Mouse (Mus musculus): Measurements from ENCODE around the gene Emilin3.

Emilin3 gene

DNA sequence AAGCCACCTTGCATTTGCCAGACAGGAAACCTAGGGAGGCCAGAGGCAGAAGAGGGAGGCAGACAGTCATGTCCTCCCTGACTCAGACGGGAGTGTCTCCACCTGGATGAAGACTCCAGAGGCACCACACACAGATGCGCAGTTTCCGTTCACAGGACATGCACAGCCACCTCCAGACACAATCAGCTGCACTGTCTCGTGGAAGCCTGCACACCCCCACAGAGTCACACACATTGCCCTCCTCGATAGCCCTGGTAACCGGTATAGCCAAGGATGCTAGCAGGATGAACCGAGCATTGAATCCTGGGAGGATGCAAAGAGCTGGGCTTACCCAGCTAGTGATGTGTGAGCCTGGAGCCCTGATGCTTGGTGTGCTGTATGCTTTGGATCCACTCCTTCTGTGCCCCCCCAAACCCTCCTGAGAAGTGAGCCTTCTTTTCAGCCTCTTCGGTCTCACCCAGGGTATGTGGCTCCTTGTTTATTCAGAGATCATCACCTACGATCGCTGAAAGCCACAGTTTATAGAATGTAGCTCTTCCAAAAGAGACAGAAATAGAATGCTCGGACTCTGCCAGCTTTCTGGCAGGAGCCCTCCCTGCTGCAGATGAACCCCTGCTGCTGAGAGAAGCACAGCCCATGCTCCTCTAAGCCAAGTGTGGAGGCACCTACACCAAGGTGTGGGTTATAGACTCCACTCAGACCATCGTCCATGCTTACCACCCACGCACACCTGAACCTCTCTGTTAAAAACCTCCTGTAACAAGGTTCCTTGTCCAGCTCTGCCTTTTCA lies 3.9 kb upstream of the Emilin3 start:
- peak; percentile 72 to 73 for DNase-seq

DNA sequence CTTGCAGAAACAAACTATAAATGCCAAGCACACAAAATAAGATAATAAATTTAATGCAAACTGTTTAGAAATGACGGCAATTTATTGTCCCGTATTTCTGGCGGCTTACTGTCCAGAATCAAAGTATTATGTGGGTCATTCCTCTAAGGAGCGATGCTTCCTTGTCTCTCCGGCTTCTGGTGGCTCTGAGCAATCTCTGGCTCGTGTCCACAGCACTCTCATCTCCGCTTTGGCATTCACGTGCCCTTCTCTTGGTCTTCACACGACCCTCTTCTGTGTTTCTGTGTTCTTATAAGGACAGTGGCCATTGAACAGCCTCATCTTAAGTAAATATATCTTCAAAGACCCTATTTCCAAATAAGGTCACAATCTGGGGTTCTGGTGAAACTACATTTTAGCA lies 2.5 kb upstream of the Emilin3 start:
- DNase-seq, result peak in 1 of 2 experiments; percentile 33

DNA sequence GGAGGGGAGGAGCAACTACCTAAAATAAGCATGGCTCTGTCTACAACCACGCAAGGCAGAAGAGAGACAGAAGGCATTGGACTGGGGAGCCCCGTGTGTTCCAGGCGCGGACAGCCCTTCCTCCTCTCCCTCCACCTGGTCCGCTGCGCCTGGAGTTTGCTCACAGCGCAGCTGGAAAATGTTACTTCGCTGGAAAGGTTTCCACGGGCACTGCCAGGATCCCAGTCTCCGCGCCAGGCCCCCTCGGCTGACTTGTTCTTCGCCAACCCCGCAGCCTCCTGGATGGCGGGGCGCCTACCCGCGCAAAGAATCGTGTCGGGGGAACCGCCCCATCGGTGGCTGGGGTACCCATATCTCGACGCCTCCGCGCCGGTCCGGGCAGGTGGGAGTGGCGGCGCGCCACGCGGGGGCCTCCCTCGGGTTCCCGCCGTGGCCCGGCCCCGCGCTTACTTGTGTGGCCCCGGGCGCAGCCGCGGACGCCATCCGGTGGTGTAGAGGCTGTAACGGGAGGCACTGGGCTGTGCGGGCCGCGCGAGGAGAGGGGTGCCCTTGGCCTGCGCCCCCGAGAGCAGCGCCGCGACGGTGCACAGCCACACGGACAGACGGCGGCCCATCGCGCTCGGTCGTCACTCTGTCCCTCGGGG lies 448 bp downstream of the Emilin3 start:
- DNase-seq, result peak; percentile 54 to 64

DNA sequence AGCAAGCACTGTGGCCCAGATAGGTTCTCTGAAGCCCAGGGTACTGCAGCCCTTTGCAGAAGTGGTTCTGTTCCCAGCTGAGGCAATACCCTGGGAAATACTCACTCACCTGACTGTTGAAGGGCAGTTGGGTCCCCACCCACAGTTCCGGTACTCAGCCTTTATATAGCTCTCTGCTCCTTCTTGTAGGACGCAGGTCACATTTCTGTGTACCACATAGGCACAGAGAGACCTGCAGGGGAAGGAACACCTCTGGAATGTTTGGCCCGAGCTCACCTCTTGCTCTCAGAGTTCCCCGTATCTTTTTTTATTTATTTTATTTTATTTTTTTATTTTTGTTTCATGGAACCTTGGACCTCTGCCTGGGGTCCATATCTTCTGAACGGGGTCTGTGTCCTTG lies 1.5 kb downstream of the Emilin3 start:
- no peak for DNase-seq

DNA sequence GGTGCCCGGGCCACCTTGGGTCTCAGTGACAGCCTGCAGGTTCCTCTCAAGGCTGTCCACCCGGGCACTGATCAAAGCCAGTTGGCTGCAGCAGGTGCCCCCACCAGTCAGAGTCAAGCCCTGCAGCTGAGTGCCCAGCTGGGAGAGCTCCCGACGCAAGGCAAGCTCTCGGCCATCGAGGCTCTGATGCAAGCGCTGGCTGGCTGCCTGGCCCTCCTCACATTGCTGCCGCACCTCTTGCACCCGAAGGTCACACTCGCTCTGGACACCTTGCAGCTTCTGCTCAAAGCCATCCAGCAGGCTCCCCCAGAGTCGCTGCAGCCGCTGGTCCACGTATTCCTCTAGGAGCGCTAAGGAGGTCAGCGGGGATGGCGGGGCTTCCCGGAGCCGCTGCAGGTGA lies 3.5 kb downstream of the Emilin3 start:
- DNase-seq, result peak in 1 of 2 experiments; percentile 44

DNA sequence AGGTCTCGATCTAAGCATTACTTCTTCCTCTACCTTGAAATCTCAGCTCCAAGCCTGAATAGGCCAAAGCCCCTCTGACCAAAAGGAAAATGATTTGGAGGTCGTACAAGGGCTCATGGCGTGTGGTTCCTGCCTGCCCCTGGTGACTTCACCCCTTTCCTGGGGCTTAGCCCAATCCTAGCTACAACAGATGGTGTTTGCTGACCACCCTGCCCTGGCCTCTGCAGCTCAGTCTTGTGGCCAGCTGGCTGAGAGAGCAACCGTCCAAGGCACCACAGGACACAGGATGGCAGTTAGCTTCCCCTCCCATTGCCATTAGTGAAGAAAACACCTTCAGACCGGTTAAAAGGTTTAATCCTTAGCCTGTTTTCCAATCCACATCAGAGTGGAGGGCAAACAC lies 6.0 kb downstream of the Emilin3 start:
- DNase-seq, result peak; percentile 86 to 87

DNA sequence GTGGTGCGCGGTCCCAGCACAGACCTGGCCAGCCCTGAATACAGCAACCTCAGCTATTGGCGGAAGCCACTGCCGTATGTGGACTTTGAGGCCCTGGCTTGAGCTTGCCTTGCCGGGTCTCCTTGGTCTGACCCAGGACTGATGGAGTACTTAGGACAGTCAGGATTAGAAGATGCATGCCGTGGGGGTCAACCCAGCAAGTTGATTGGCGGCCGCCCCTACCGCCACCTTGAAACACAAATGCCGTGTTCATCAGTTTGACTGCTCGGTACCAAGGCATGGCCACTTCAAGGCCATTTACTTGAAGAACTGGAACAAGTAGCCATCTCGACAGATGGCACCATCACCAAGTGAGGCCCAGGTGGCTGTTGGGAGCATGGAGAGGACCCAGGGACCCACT lies 6.8 kb downstream of the Emilin3 start:
- peak; percentile 38 to 50 for DNase-seq

DNA sequence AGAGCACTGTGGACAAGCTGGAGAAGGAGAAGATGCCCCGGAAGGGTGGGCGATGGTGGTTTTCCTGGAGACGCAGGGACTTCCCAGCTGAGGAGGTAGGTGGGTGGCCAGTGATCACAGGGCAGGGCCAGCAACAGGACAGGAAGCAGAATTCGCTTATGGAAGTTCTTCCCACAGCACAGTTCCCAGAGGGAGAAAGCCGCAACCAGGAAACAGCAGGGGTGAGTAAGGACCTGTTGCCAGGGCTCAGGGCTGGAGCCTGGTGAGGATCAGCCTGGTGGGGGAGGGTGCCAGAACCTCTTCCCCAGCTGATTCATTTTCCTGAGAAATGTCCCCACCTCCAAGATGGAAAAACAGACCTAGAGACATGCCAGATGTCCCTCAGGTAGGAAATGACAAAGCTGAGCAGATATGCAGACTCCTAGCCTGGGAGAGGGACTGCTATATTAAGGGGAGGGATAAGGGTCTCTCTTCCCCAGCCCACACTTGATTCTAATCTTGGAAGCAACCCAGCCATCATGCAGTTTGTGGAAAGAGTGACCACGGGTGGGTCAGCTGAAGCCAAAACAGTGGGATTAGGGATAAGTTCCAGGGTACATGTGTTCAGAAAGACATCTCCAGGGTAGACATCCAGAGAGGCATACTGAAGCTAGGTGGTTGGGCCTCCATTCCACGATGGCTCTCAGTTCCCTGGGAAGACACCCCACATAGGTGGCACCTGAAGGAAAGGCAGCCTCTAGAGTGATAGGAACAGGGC lies 10.3 kb downstream of the Emilin3 start:
- peak in 1 of 2 experiments; percentile 23 for DNase-seq

DNA sequence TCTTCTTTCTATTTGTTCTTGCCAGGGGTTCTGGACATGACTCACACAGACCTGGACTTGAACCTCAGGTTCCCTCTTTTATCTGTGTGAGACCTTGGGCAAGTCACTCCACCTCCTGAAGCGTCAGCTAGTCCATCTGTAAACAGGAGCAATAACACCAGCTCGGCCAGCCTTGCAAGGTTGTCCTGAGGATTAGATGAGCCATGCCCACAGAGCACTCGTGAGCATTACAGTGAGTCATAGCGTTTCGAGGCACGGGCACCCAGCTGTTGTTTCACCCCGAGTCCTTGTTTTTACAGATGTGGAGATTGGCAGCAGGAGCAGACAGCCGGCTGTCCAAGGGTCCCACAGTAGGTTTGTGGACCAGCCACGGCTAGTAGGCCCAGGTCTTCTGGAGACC lies 20.4 kb downstream of the Emilin3 start:
- DNase-seq, result no peak

DNA sequence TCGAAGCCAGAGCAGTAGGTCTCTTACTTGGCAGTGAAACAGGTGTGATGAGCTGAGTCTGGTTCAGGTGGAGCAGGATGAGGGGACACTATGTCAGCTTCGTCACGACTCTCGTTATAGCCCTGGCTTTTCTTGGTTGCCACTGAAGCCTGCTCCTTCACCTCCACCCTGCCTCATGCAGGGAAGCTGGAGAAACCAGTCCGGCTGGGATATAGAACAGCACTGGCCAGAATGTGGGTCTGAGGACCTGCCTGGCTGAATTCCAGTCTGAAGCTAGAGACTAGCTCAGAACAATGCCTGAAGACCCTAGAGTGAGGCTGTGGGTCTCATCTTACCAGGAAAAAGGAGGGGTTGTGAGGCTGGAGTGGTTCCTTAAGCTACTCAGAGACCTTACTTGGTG lies 21.1 kb downstream of the Emilin3 start:
- DNase-seq, result no peak

DNA sequence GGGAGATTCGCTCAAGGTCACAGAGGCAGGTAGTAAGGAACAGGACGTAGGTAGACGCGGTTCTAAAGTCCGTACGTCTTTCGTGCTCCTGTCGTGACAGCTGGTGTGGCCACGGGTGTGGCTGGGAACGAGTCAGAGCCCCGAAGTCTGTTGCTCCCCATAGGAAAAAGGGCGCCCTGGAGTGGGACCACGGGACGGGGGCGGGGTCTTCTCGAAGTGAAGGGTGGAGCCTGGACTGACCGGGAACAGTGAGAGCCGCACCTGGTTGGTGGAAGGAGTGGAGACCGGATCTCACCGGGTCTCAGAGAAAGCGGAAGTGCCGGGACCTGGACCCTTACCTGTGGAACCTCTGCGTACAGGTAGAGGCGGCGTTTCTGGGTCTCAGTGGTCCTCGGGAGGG lies 24.3 kb downstream of the Emilin3 start:
- peak; percentile 58 to 73 for DNase-seq

DNA sequence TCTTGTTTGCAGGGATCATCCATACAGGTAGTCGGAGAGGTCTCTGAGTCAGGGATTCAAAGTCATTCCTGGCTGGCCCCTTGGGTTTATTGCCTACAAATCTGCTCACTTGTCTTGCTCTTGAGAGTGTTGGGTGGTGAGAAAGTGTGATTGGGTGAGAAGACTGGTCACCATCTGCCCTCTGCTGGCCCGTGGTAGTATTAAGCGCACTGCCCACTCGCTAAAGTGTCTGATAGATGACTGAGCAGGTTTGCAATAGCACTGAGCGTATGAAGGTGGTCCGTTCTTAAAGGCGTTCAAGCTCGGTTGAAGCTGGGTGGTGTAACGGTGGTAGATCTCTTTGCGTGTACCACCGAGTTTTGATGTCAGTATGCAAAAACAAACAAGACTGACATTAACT lies 24.8 kb downstream of the Emilin3 start:
- DNase-seq, result peak; percentile 92 to 93

DNA sequence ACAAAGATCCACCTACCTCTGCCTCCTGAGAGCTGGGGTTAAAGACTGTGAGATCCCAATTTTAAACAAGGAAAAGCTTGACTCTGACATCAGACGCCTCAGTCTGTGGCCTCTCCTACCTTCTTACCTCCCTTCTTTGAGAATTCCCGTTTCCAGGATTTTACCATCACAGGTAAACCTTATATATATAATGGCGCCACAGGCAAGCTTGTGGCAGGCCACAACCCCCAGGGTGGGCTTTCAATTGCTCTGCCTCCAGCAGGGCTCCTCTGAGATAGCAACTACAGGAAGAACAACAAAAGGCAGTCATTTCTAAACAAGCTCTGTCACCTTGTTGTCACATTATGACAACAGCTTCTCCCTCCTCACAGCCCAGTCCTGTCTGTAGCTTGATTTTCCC lies 25.9 kb downstream of the Emilin3 start:
- DNase-seq, result no peak

DNA sequence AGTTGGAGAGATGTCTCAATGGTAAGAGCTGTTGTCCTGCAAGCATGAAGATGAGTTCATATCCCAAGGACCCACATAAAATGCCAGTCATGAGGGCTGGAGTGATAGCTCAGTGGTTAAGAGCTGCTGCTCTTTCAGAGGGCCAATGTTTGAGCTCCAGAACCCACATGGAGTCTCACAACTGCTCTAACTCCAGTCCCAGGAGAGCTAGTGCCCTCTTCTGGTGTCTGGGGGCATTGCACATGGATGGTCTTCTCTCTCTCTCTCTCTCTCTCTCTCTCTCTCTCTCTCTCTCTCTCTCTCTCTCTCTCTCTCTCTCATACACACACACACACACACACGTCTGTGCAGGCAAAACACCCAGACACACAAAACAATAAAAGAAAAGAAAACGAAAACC lies 27.3 kb downstream of the Emilin3 start:
- peak; percentile 41 to 74 for DNase-seq

DNA sequence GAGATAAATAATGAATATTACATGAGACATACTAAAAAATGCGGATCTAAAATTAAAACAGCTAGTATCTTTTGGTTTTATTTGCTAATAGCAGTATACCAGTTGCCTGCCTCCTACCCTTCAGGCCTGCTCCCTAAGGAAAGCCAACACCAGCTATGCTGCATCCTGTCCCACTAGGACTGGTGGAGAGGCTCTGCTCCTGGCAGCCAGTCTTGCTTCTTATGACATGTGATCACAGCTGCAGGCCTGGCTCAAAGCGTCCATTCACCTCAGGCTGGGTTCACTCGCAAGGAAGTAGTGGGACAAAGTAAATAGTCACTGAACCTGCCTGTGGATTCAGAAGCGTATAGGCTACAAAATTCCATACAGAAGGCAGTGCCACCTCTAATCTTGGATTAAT lies 28.2 kb downstream of the Emilin3 start:
- DNase-seq, result no peak

DNA sequence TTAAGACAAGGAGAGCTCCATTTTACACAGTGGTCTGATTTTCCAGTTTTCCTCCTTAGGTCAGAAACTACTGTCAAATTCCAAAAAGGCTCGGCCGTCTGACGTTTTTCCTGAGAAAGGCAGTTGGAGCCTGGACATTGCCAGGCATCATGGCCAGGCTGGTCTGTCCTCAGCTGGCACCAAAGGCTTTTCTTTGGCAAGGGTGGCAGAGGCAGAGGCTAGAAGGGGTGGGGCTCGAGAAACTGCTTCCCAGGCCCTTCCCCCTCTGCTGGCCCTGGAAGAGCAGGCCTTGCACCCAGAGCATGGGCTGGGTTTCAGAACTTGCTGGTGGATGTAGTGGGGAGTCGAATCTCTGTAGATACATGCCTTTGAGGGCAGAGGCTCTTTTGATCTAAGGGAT lies 29.7 kb downstream of the Emilin3 start:
- DNase-seq, result peak in 1 of 2 experiments; percentile 42

DNA sequence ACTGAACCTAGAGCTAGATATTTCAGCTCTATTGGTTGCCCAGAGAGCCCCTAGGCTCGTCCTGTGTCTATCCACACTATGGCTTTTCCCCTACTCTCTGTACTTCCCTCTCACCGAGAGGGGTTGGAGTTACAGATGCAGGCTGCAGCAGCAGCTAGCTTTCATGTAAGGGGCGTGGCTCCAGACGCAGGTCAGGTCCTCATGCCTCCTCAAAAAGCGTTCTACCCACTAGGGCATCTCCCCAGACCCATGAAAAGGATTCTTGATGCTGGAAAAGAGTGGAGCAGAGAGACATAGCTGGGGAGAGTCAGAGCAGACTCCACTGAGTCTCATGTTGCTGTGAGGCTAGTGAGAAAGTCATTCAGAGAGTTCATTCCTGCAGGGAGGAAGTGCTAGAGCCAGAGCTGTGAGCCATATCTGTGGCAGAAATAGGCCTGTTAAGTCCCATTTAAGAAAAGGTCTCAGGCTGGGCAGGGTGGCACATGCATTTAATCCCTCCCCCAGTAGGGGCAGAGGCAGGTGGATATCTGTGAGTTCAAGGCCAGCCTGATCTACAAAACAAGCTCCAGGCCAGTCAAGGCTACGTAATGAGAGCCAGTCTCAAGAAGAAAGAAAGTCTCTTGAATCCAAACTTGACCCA lies 30.5 kb downstream of the Emilin3 start:
- no peak for DNase-seq

DNA sequence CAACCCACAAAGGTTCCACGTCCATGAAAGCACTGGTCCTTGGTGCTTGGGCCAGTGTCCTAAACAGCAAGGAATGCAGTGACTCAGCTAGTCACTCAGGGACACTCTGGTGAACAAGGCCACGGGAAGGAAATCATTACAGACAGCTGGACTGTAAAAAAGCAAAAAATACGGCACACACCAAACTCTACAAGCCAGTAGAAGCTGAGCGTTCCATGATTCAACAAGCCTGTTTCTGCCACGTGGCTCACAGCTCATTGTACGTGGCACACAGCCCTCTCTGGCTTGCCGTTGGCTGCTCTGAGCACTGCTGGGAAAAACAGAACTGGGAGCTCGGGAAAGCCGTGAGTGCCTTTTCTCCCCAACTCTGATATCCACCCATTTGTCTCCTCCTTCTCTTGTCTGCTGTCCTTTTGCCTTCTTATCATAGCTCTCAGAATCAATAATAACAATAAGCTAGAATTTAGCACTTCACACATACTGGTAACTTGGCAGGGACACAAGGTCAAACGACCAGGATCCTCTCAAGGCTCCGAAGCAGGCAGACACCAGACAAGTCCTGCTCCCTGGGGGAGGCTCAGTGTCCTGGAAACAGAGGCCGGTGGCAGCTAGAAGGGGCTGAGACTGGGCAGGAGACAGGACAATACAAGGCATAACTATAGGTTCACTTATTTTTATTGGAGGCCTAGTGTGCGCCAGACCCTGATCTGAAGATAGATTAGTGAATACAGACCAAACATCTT lies 31.5 kb downstream of the Emilin3 start, which contains the start of gene Lpin3:
Gene Lpin3, plus strand, starts transcription at position 218 of the 743 bp plus-strand sequence.
- DNase-seq, result no peak

DNA sequence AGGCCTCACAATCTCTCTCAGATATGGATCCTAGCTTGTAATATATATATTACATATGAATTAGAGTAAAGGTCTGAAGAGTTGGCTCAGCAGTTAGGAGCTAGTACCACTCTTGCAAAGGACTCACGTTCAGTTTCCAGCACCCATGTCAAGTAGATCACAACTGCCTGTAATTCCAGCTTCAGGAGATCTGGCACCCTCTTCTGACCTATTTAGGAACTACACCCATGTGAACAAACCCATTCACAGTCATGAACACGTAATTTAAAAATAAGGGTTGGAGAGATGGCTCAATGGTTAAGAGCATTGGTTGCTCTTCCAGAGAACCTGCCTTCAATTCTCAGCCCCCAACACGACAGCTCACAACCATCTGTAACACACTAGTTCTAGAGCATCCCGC lies 36.0 kb downstream of the Emilin3 start:
- DNase-seq, result no peak

DNA sequence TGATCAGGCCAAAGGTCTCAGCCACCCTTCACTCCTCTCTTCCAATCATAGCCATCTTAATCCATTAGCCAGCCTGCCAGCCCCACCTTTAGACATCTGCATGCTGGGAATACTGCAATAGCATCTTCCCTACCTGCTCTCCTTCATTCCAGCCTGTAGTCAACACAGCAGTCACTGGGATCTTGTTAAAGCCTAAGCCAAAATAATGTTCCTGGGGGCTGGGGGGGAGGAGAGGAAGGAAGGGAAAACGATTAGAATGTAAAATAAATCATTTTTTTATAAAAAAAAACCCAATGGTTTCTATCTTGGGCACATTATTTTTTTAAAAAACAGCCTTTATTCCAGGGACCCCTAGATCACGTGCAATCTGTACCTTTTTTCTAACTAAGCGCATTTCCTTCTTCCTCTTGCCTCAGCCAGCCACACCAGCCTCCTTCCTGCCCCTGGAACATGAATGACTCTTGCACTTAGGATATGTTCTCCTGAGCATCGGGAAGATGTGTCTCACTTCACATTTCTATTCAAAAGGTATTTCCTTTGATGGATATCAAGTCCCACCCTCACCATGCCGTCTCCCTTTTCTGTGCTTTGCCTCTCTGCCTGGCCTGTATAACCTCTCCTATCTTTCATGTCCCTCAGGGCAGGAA lies 37.8 kb downstream of the Emilin3 start:
- DNase-seq, result no peak

DNA sequence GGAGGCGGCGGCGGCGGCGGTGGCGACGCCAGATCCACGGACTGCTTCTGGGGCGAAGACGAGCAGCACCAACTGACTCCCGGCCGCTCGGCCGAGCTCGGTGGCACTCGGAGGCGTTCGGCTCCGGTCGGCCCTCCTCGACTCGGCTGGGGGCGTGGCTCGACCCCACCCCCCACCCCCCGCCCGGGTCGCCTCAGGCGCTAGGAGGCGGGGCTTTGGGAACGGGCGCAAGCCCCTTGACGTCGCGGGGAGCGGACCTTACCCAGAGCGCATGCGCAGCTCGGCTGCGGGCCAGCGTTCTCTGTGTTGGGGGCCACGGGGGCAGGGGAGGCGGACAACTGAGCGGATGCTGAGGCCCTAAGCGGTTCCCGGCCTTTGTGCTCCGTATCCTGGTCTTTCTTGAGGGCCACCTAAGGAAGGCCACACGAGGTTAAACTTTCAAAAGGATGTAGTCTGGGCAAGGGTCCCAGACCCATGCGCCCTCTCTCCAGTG lies 39.2 kb downstream of the Emilin3 start, which contains the start of gene Zhx3:
Gene Zhx3, minus strand, starts transcription at position 109 of the 493 bp plus-strand sequence.
- peak; percentile 93 to 98 for DNase-seq

DNA sequence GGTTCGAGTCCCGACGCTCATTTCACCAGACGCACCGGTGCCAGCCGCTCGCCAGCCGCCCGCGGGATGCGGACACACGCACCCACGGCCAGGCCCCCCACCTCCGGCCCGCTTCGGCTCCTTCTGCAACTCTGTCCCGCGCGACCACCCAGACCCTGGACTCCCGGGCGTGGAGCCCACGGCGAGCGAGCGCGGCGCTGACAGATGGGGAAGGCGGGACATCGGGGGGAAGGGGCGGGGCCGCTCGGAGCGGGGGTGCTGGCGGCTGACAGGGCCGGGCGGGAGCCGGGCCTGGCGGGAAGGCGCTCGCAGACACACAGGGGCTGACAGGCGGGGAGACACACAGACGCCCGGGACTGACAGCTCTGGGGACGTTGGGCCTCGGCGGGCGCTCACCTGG lies 39.7 kb downstream of the Emilin3 start:
- peak; percentile 85 to 91 for DNase-seq
